Mouse (Mus musculus) liver, embryonic 12.5 days (tissue): Measurements from ENCODE around the gene Ston2. TPM values are rescaled to one million over a fixed set of nuclear protein-coding genes. Genes with fewer than 3 reads are reported as not detected.

ENCODE experiments used
- microRNA-seq: library from miRNA; unstranded; fragments of <30 nt; microRNA quantifications from one replicate; pipeline ENCODE4, GENCODE M21; 2017
- polyA plus RNA-seq: library from polyadenylated mRNA; unstranded; fragments of >200 nt; fragmentation: Nextera tagmentation; extraction: Ambion mirVana; gene quantifications from 2 replicates; pipeline ENCODE4 v1.2.1, GENCODE M21; 2016

Gene Ston2
- polyA plus RNA-seq, 1 experiment from 2014 or later = 37.9 TPM

Small RNAs within 50 kb of the gene (microRNA-seq; reads per million reads assigned to microRNA genes)
- not detected for gene Gm22015

Other genes with a start within 250 kb of the Ston2 start
- gene Gtf2a1, start 197.9 kb downstream of the Ston2 start, polyA plus RNA-seq = 28.0 and 29.3 TPM in 2 replicates
- gene Sel1l, start 60.8 kb upstream of the Ston2 start, polyA plus RNA-seq = 38.4 and 39.5 TPM in 2 replicates